Mouse (Mus musculus): ENCODE data around the gene Col25a1. TPM values are rescaled to one million over a fixed set of nuclear protein-coding genes. Genes with fewer than 3 reads are reported as not detected.

Col25a1 gene
- polyA plus RNA-seq, 1 experiment from 2014 or later: 25.0 TPM

DNA sequence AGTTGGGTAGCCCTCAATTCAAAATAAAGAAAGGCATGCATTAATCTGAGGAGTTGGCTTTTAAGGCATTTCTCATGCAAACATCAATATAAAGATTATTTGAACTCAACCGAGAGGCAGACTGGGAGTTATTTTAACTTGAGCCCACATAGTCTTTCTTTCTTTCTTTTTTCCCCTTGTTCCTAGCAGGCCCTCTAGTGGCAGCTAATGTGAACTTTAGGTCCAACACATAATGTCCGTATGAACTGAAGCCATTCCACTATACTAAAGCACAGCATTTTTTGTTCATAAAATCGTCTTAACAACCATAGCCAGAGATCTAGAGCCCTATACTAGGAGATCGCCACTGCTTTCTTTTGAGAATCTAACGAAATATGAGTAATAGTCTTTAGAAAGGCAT lies 443.4 kb downstream of the Col25a1 start:
- 22% methylated on average over 5 of the region's 5 CpGs for WGBS
- H3K4me3 ChIP-seq: no peak overlapping the region
- no peak for ATAC-seq (ENCODE audit: low FRiP score, low read depth)
- 0 out of 2 replicates have a peak, but pooled peaks cover 3% of the 10 kb centered on the region for H3K9me3 ChIP-seq
- peaks cover 8% of the 10 kb centered on the region for H3K4me1 ChIP-seq
- peaks cover 3% of the 10 kb centered on the region; the same call in 1 of the 2 replicates for H3K36me3 ChIP-seq
- H3K27me3 ChIP-seq: 0 out of 2 replicates have a peak, but pooled peaks cover under 1% of the 10 kb centered on the region
- H3K27ac ChIP-seq: no peak overlapping the region
- H3K9ac ChIP-seq: no peak overlapping the region
- H3K4me2 ChIP-seq (replicated peaks): no peak overlapping the region

DNA sequence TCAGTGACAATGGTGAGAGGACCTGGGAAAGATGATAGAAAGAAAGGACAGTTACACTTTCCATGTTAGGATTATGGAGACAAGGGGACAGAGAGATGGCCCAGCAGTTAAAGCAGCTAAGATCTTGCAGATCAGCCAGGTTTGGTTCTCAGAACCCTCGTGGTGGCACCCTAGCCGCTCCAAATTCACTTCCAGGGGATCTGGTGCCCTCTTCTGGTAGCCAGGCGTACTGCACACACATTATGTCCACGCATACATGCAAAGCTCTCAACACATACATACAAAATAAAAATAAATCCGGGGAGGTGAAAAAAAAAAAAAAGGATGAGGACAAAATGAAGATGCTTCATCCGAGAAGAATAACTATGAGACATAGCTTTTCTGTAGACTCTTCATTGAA lies 445.4 kb downstream of the Col25a1 start:
- peaks cover 19% of the 10 kb centered on the region for H3K4me1 ChIP-seq
- H3K27ac ChIP-seq: no peak overlapping the region
- no peak overlapping the region for H3K9ac ChIP-seq
- H3K36me3 ChIP-seq: peaks cover 3% of the 10 kb centered on the region; the same call in 1 of the 2 replicates
- 60% methylated on average over 6 of the region's 6 CpGs for WGBS
- 0 out of 2 replicates have a peak, but pooled peaks cover 3% of the 10 kb centered on the region for H3K9me3 ChIP-seq
- 0 out of 2 replicates have a peak, but pooled peaks cover 3% of the 10 kb centered on the region for H3K27me3 ChIP-seq
- H3K4me2 ChIP-seq (replicated peaks): no peak overlapping the region
- ATAC-seq (ENCODE audit: low FRiP score, low read depth): no peak
- H3K4me3 ChIP-seq: no peak overlapping the region

DNA sequence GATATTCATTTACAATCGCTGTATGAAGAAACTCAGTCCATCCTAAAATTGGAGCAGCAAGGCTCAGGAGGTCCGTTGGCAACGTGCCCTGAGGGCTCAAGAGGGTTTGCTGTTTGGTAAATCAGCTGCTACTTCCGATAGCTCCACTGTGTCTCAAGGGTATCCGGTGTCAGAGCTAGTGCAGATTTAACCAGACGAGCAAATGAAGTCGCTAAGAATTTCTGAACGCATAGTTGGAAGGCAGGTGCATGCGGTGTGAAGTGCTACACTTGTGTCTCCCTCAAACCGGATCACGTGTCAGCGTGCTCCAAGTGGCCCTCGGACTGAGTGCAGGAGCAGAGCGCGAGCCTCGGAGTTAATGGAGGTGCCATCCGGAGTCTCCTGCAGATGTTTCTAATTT lies 448.2 kb downstream of the Col25a1 start:
- peak; percentile 67 for ATAC-seq (ENCODE audit: low FRiP score, low read depth)
- no peak overlapping the region for H3K27ac ChIP-seq
- 25% methylated on average over 17 of the region's 17 CpGs for WGBS
- no peak overlapping the region; the same call in 1 of the 2 replicates for H3K4me2 ChIP-seq (replicated peaks)
- H3K9ac ChIP-seq: no peak overlapping the region
- peaks cover 3% of the 10 kb centered on the region; the same call in 1 of the 2 replicates for H3K36me3 ChIP-seq
- H3K27me3 ChIP-seq: 0 out of 2 replicates have a peak, but pooled peaks cover 3% of the 10 kb centered on the region
- 0 out of 2 replicates have a peak, but pooled peaks cover 3% of the 10 kb centered on the region for H3K9me3 ChIP-seq
- peaks cover 19% of the 10 kb centered on the region for H3K4me1 ChIP-seq
- no peak overlapping the region for H3K4me3 ChIP-seq

DNA sequence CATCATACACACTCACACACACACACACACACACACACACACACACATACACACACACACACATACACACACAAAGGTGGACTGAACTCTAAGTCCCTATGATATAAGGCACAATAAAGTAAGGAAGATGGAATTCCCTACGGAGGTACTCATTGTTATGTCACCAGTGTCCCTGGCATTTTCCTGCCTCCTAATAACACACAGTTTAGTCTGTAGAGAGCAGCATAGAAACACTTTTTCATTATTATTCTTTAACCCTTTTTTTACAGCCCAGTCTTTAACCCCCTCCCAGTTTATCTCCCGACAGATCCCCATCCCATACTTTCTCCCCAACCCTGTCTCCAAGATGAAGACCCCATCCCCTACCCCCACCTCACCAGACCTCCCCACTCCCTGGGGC lies 450.3 kb downstream of the Col25a1 start:
- 73% methylated on average over 2 of the region's 2 CpGs for WGBS
- Histone ChIP-seq H3K27ac (no peak overlapping the region), H3K4me3 (no peak overlapping the region), H3K4me1 (peaks cover 19% of the 10 kb centered on the region), H3K36me3 (peaks cover 2% of the 10 kb centered on the region; the same call in 1 of the 2 replicates), H3K9ac (no peak overlapping the region), H3K9me3 (0 out of 2 replicates have a peak, but pooled peaks cover 2% of the 10 kb centered on the region), H3K27me3 (0 out of 2 replicates have a peak, but pooled peaks cover 3% of the 10 kb centered on the region), H3K4me2 (replicated peaks) (no peak overlapping the region)
- ATAC-seq (ENCODE audit: low FRiP score, low read depth): no peak

DNA sequence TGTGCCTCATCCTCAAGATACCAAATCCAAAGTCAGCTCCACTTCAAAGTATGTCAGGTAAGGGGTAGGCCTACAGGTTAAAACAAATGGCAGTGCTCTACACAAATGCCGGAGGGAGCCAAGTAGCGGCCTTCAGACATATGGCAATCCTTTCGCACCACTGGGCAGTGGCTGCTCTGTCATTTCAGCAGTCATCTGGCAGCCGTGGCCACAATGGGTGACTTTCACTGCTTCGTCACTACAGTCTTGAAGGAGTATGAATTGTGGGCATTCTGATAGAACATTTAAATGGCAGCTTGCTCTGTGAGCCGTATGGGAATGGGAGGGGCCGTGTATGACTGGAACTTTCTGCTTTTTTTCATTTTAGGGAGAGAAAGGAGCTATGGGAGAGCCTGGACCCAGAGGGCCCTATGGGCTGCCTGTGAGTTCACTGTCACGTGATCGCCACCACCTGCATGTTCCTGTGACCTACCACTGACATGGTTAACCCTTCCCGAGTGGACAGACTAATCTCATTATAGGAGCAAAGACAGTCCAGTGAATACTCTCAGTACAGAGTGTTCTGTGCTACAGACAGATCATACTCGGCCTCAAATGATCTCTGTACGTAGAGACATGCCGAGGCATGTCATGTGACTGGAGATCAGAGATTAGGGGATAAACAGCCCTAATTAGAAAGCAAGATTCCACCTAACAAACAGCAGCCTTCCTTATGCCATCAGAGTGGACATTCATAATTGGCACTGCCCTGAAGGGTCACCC lies 451.8 kb downstream of the Col25a1 start:
- Histone ChIP-seq H3K4me2 (replicated peaks) (no peak overlapping the region), H3K9me3 (no peaks in the 10 kb centered on the region), H3K9ac (no peak overlapping the region), H3K4me1 (peaks cover 19% of the 10 kb centered on the region), H3K27ac (no peak overlapping the region), H3K27me3 (0 out of 2 replicates have a peak, but pooled peaks cover 3% of the 10 kb centered on the region), H3K36me3 (no peaks in the 10 kb centered on the region), H3K4me3 (no peak overlapping the region)
- no peak for ATAC-seq (ENCODE audit: low FRiP score, low read depth)
- 79% methylated on average over 13 of the region's 13 CpGs for WGBS

DNA sequence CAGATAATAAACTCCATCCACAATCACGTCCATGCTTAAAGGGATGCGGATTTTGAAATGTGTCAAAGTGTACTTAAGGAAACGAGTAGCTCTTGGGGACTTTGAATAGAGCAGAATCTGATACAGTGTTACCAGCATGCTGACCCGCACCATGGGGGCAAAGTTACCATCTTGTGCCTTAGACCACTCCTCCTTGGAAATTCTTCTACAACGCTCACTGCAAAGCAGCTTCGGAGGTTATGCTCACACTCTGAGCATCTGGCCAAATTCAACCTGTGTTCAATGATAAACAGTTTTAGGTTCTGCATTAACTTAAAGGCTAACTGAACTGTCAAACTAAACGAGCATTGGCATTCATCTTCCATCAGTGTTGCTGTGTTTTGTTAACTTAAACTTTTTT lies 452.7 kb downstream of the Col25a1 start:
- ATAC-seq (ENCODE audit: low FRiP score, low read depth): no peak
- H3K27ac ChIP-seq: no peak overlapping the region
- H3K9ac ChIP-seq: no peak overlapping the region
- no peak overlapping the region for H3K4me3 ChIP-seq
- no peaks in the 10 kb centered on the region for H3K9me3 ChIP-seq
- H3K4me1 ChIP-seq: peaks cover 19% of the 10 kb centered on the region
- 79% methylated on average over 7 of the region's 7 CpGs for WGBS
- H3K36me3 ChIP-seq: no peaks in the 10 kb centered on the region
- 0 out of 2 replicates have a peak, but pooled peaks cover 3% of the 10 kb centered on the region for H3K27me3 ChIP-seq
- H3K4me2 ChIP-seq (replicated peaks): no peak overlapping the region

DNA sequence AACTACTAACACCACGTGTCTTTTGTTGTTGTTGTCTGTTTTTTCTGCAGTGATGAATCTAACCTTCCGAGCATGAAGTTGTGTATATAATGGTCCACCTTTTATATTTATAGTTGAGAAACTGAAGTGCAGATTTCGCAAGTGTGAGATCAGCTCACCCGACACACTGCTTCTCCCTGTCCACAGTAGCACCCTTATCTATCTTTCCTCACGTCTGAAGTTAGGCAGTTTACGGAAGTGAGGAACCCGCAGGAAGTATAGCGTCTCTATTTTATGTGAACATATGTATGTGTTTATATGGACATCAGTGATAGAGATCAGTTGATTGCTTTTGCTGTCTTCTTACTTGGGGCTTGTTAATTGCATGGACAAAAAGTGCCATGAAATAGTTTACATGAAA lies 463.7 kb downstream of the Col25a1 start:
- Histone ChIP-seq H3K4me2 (replicated peaks) (no peak overlapping the region), H3K27ac (no peak overlapping the region)
- 85% methylated on average over 8 of the region's 8 CpGs for WGBS

DNA sequence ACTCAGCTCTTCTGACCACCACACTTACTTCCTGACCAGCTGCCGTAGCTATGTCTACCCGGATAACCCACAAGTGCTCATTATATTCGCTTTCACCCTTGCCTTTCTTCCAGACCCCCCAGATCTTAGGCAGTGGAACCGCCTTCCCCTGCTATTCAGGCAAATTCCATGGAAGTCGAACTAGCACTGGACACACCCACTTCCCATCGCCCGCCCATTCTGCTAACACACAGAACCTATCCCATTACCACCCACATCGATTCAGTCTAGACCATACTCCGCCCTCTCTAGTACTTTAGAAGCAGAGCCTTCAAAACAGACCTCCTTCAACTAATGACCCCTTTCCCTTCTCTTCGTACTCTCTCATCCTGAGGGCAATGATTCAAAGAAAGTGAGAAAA lies 470.2 kb downstream of the Col25a1 start:
- H3K4me2 ChIP-seq (replicated peaks): no peak overlapping the region
- H3K9me3 ChIP-seq: no peaks in the 10 kb centered on the region
- no peaks in the 10 kb centered on the region for H3K27me3 ChIP-seq
- H3K4me1 ChIP-seq: peaks cover 6% of the 10 kb centered on the region; the same call in 1 of the 2 replicates
- ATAC-seq (ENCODE audit: low FRiP score, low read depth): no peak
- no peak overlapping the region for H3K9ac ChIP-seq
- H3K36me3 ChIP-seq: no peaks in the 10 kb centered on the region
- H3K4me3 ChIP-seq: no peak overlapping the region
- H3K27ac ChIP-seq: no peak overlapping the region
- WGBS: 74% methylated on average over 10 of the region's 10 CpGs

More for the DNA sequence above, 463.7 kb downstream of the Col25a1 start:
- H3K9ac ChIP-seq: no peak overlapping the region
- H3K4me3 ChIP-seq: no peak overlapping the region
- peaks cover 6% of the 10 kb centered on the region; the same call in 1 of the 2 replicates for H3K4me1 ChIP-seq
- no peaks in the 10 kb centered on the region for H3K36me3 ChIP-seq
- no peak for ATAC-seq (ENCODE audit: low FRiP score, low read depth)
- no peaks in the 10 kb centered on the region for H3K9me3 ChIP-seq
- no peaks in the 10 kb centered on the region for H3K27me3 ChIP-seq

DNA sequence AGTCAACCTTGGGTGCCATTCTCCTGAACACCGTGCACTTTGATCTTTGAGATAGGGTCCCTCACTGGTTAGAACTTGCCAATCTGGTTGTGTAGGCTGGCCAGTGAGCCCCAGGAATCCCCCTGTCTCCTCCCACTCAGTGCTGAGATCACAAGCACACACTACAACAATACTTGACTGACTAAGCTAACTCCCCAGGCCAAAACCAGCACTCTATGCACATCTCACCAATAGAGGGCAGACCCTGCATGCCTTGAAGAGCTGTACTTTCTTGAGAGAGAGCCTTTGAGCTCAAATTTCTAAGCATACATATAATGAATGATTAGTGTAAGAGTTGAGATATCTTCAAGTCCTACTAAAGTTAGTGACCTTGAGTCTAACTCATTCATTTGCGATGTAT lies 476.6 kb downstream of the Col25a1 start:
- no peak overlapping the region for H3K4me3 ChIP-seq
- no peak overlapping the region for H3K9ac ChIP-seq
- H3K27ac ChIP-seq: no peak overlapping the region
- no peaks in the 10 kb centered on the region for H3K27me3 ChIP-seq
- no peak overlapping the region for H3K4me2 ChIP-seq (replicated peaks)
- ATAC-seq (ENCODE audit: low FRiP score, low read depth): no peak
- H3K9me3 ChIP-seq: no peaks in the 10 kb centered on the region
- H3K4me1 ChIP-seq: no peaks in the 10 kb centered on the region
- WGBS: 75% methylated on average over 2 of the region's 2 CpGs
- no peaks in the 10 kb centered on the region for H3K36me3 ChIP-seq

DNA sequence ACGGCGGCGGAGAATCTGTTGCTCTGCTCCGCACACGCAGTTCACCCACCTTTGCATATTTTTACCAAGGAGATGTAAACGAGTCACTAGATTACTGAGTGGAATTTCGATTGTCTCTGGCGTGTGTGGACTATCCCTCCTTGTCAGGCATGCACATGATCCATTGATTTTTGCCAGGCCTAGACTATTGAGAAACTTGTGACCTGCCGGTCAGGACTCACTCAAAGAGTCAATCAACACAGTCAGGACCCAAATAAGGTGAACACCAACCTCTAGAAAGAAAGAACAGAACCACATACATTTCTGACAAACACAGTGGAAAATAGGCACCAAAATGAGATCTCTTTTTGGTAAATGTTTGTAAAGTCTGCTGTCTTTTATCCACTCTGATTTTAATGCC lies 483.1 kb downstream of the Col25a1 start:
- Histone ChIP-seq H3K4me1 (peaks cover 11% of the 10 kb centered on the region), H3K27ac (no peak overlapping the region), H3K36me3 (no peaks in the 10 kb centered on the region), H3K4me3 (no peak overlapping the region), H3K27me3 (no peaks in the 10 kb centered on the region), H3K9me3 (no peaks in the 10 kb centered on the region), H3K4me2 (replicated peaks) (no peak overlapping the region), H3K9ac (no peak overlapping the region)
- ATAC-seq (ENCODE audit: low FRiP score, low read depth): no peak
- WGBS: 79% methylated on average over 9 of the region's 9 CpGs

DNA sequence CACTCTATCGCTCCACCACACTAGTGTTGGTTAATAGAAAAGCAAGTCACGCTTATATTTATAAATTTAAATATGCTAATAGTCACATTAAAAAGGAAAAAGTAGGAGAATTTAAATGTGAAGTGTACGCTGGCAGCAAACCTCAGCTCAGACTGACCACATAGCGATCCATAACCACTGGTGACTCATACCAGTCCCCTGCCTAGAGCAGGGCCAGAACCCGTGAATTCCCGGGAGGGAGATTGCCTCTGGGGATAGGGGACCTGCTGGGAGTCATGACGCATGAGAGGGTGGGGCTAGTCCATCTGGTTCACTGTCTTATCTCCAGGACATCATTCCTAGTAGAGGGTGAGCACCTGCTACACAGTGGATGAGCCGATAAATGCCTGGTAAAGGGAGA lies 484.3 kb downstream of the Col25a1 start:
- WGBS: 53% methylated on average over 8 of the region's 8 CpGs
- no peak for ATAC-seq (ENCODE audit: low FRiP score, low read depth)

DNA sequence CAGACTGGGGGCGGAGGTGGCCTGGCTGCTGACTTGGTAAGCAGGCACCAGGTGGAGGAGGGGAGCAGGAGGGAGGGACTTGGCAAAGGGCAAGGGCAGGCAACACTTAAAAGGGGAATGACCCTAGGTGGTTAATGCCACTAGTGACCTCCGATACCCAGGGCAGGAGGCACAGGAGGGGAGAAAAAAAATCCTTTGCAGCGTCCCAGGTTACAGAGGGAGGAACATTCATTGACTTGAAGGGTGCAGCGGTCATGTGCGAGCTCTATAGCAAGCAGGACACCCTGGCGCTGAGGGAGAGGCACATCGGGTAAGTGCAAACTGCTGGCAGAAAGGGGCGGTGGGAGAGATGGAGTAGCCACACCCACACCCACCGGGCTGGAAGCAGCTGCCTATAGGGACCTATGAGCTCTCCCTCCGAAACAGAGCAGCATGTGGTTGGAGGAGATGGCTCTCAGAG lies 486.2 kb downstream of the Col25a1 start, which contains the start of gene Etnppl:
Etnppl (plus strand) TSS at position 10 of the 460 bp plus-strand sequence.
- H3K9me3 ChIP-seq: no peaks in the 10 kb centered on the region
- whole genome bisulfite sequencing: 3% methylated on average over 10 of the region's 10 CpGs

More for the DNA sequence above, 484.3 kb downstream of the Col25a1 start:
- Histone ChIP-seq H3K27ac (no peak overlapping the region), H3K4me2 (replicated peaks) (no peak overlapping the region), H3K4me3 (no peak overlapping the region), H3K9me3 (no peaks in the 10 kb centered on the region), H3K4me1 (peaks cover 15% of the 10 kb centered on the region), H3K27me3 (no peaks in the 10 kb centered on the region), H3K9ac (no peak overlapping the region), H3K36me3 (no peaks in the 10 kb centered on the region)

More for the DNA sequence above, 486.2 kb downstream of the Col25a1 start, which contains the start of gene Etnppl:
- Histone ChIP-seq H3K4me1 (peaks cover 27% of the 10 kb centered on the region), H3K4me3 (peak within 1 kb of the TSS; percentile 26), H3K9ac (peak within 1 kb of the TSS; percentile 32; the same call in 1 of the 2 replicates), H3K27ac (no peak within 1 kb of the TSS), H3K36me3 (no peaks in the 10 kb centered on the region), H3K4me2 (replicated peaks) (peak within 1 kb of the TSS; percentile 58), H3K27me3 (no peaks in the 10 kb centered on the region)
- ATAC-seq (ENCODE audit: low FRiP score, low read depth): peak; percentile 82
